Mouse (Mus musculus) megakaryocyte, embryonic 14.5 days (primary cell): ENCODE results near the gene Tyk2.

Experiments used
- FLI1 ChIP-seq: IDR thresholded peaks from 2 replicates; pipeline ENCODE4 v1.6.1; 2012; ENCODE audit warnings: low read length, inconsistent platforms, mixed read lengths
- GATA1 ChIP-seq: IDR thresholded peaks from 3 replicates; pipeline ENCODE4 v1.6.1; 2012; ENCODE audit warnings: mixed read lengths, low read length, inconsistent platforms, borderline replicate concordance

DNA sequence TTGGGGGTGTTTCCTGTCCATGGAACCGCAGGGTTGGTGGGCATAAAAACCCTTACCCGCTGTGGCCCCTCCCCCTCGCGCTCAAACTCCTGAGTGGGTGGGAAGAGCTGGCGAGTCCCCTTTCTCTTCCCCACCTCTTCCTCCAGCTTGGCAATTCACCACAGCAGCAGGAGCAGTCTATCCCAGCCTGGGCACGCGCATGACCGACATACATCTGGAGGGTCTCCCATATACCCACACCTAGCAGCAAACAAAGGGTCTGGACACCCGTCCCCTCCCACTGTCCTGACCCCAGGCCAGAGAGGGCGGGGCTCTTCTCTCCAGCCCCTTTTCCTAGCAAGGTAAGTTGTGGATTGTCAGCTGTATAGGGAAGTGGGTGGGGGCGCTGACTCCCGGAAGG is 22.3 kb upstream of the Tyk2 start:
- TF ChIP-seq GATA1 = no peak
- no peak for TF ChIP-seq FLI1
